Mouse (Mus musculus) heart, postnatal 0 days (tissue): ENCODE results near the gene Entpd8.

Source experiments
- CTCF ChIP-seq: IDR thresholded peaks from 2 replicates; pipeline ENCODE4 v1.5.1; 2016; ENCODE audit warnings: antibody characterized with exemption, control low read depth, low read depth
- EP300 ChIP-seq: IDR thresholded peaks from 2 replicates; pipeline ENCODE4 v1.6.1; 2016; ENCODE audit warnings: antibody characterized with exemption, low read depth

DNA sequence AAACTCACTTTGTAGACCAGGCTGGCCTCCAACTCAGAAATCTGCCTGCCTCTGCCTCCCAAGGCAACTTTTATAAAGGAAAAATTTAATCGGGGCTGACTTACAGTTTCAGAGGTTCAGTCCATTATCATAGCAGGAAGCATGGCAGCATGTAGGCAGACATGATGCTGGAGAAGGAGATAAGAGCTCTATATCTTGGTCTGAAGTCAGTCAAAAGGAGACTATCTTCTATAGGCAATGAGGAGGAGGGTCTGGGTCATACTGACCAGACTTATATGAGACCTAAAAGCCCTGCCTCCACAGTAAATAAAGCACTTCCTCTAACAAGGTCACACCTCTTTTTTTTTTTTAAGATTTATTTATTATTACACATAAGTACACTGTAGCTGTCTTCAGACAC lies 15.8 kb upstream of the Entpd8 start:
- TF ChIP-seq CTCF (no peak), EP300 (no peak)
